Mouse (Mus musculus): ENCODE measurements around the gene 1110059G10Rik. TPM values are rescaled to one million over a fixed set of nuclear protein-coding genes. Genes with fewer than 3 reads are reported as not detected.

Gene 1110059G10Rik
- 10 to 100 TPM; 15.4 to 16.6 TPM for total RNA-seq (2021)
- long read RNA-seq, experiment 1, transcript 1110059G10Rik-201 (3 exons, 3,361 nt), result major isoform, 7 of 7 reads
- long read RNA-seq, experiment 1, partial matches to known transcripts, result 0 of 7 reads
- long read RNA-seq, experiment 1, other reads (novel, unspliced or antisense), result 0 of 7 reads
- long read RNA-seq, experiment 2, partial matches to known transcripts, result 5 of 9 reads
- long read RNA-seq, experiment 2, other reads (novel, unspliced or antisense), result 0 of 9 reads

DNA sequence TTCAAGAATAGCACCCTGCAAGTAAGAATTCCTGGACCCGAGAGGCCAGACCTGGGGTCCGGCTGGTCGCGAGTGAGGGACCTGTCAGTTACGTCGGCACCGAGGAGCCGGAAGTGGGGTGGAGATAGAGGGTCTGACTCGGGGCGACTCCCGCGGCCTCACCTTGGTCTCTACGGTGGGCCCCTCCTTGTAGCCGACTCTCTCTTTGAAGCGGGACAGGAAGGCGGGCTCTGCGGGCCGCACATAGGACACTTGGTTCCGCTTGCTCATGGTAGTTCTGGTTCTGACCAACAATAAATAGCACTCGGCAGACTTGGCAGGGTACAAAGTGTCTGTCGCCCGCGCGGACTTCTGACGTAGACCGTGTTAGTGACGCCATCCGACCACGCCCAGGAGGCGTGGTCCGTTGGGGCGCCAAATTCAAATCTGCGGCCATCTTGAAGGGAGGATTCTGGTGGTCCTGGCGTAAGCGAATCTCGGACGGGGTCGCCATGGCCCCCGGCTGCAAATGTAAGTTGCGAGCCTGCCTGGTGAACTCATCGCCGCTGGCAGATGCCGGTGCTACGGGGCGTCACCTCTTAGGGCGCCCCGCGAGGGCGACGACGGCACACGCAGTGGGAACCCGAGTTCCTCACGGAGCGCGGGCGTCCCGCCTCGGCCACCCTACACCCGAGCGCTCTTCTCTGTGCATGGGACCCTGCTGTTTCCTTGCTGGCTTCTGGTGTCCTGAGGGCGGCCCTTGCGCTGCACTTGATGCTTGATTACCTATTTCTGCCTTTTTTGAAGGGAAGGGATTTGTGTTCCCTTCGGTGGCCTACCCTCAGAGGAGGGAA lies at the start of gene 1110059G10Rik, which contains the start of gene Kif15:
Gene 1110059G10Rik (minus strand): TSS at position 358 of the 833 bp plus-strand sequence.
Gene Kif15 (plus strand): TSS at position 404 of the 833 bp plus-strand sequence.
- DNase-seq, result peak; percentile 89 to 97

DNA sequence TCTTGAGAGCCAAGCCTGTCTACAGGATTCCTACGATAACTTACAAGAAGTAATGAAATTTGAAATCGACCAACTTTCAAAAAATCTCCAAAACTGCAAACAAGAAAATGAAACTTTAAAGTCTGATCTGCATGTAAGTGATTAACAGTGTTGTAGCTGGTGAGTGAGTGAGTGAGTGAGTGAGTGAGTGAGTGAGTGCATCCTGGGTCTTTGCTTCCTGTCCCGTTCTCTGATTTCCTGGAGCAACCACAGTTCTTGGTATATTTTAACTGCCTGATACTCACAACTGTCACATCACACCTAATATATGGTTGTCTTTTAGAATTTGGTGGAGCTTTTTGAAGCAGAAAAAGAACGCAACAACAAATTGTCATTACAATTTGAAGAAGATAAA lies 48.4 kb upstream of the 1110059G10Rik start:
- no peak for DNase-seq

DNA sequence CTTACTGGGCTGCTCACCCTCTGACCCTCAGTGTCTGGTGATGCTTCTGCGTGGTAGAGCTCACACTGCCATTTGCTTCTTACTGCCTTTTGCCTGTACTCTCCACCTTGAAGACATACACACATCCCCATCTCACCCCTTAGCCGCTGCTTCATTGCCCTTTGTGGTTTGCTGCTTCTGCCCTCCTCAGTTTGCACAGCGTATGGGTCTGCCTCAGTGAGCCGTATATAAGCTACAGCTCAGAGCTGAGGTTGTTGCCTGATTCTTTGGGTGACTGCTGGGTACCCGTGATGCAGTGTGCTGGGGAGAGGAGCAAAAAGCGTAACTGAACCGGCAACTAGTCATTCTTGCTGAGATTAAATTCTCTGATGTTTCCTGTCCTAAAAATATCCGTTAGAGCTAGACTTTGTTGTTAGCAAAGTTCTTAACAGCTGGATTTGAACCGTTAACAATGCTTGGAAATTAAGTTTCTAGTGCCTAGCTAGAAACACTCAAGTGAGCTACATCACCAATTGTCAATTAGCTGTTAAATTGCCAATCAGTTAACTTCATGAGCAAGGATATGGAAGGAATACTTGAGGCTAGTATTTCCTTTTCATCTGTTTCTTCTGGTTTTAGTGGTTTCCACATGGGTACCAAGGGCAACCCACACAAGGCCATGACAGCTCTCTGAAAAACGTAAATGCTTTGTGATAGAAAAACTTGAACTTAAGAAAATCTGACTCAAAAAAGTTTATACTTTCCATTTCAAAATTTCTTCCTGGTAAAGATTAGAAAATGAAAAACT lies 47.8 kb upstream of the 1110059G10Rik start:
- no peak for DNase-seq

DNA sequence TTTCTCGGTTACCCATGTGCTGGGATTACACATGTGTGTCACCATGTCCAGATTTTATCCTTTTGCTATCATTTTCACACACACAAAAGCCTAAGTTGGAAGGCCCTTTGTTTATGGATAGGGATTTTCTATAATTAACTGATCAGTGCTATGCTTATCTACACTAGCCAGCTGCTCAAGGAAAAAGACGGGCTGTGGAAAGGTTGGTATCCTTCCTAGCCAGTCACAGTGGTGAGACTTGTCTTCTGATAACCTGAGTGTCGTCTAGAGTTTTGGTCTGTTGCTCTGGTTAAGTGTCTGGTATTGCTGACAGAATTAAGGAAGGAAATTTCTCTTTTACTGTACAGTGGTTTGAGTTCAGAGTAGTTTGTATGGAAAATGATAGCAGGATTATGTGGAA lies 21.9 kb downstream of the 1110059G10Rik start:
- no peak for DNase-seq

DNA sequence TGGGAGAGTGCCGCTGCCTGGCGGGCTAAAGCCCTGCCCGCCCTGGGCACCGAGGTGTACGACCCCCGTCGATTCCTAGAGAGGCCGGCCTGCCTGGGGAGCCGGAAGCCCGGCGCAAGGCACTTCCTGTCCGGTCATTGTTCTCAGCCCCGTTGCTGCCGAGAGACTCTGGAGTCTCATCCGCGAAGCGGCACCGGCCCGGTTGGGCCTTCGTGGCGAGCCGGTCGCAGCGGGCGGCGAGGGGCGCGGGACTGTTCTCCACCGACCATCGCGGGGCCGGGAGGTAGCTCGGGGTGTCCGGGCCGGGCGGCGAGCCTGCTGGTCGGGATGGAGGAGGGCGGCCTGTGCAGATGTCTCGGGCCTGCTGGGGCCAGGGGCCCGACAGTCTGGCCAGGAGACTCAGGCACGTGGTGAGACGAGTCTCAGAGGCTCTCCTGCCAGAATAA lies 27.8 kb downstream of the 1110059G10Rik start, which contains the start of gene Zfp105:
Gene Zfp105 (plus strand): TSS at position 137 of the 446 bp plus-strand sequence.
- peak; percentile 62 to 67 for DNase-seq

DNA sequence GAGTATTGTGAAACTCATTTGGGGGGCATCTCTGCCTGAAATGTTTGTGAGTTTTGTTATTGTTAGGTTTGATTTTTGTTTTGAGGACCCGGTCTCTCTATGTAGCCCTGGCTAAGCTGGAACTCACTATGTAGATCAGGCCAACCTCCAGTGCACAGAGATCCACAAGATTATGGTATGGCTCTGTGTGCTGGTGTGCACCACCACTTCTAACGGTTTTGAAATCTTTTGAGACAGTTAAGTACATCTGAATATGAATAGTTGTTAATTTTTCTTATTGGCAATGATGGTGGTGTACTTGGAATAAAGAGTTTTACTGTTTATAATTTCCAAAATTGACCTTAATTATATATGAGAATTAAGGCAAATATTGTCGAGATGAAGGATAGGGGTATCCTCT lies 28.4 kb downstream of the 1110059G10Rik start:
- DNase-seq, result no peak

DNA sequence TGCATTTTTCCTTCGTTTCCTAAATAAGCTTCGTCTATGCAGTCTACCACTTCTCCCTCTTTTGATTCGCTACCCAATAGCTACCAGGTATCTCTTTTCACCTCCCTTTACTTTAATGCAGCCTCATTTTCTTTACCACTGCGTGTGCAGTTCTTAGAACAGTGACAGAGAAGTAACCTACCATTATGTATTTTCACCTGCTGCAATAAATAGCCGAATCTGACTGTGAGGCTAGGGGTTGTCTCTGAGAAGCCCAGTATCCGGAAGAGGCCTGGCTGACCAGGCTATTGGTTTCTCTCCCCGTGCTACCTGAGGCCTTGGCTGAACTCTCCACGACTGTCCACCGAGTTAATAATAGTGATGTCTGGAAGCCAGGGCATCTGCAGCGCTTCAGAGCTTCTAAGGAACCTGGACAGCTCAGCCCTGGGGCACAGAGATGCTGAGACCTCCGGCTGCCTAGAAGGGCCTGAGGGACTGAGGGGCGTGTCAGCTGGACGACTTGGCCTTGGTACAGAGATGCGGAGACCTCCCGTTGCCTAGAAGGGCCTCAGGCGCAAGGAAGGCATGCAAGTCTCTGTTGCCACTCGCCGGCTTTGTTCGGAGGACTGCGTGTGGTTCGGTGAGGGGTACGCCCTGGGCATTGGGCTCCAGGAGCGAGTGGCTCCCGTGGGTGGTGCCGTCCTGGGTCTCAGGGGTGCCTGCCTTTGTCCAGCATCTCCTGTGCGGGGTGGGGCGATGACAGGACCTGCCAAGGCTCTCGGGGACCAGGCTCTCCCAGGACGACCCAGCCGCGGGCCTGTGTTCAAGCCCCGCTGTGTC lies 47.9 kb downstream of the 1110059G10Rik start:
- DNase-seq, result peak; percentile 33 to 35

DNA sequence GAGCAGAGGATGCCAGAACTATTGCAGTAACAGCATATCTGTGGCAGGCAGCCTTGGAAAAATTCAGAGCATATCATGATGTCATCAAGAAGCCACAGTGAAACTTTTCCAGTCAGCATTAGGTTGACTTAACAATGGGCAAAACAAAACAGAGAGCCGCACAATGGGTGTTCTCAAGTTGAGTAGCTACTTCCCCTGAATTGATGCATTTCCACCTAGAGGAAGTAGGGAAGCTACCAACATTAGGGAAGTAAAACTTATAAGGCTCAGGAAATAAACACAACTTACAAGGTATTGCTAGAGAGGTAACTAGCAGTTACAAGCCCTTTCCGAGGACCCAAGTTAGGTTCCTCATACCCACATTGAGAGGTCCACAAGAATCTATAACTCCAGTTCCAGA lies 49.8 kb downstream of the 1110059G10Rik start:
- DNase-seq, result no peak

Other genes starting within 250 kb of the 1110059G10Rik start
- gene Topaz1, start 203.7 kb downstream of the 1110059G10Rik start, total RNA-seq (2021), result not detected
- 10 to 100 TPM; 45.2 to 47.6 TPM for gene Tcaim, start 145.5 kb downstream of the 1110059G10Rik start, total RNA-seq (2021)
- gene Gm35549, start 107.0 kb downstream of the 1110059G10Rik start, total RNA-seq (2021), result not detected
- 10 to 100 TPM; 55.1 to 62.7 TPM for gene Zfp445, start 85.0 kb downstream of the 1110059G10Rik start, total RNA-seq (2021)
- 1 to 10 TPM; 6.3 to 6.8 TPM for gene Zkscan7, start 65.3 kb downstream of the 1110059G10Rik start, total RNA-seq (2021)
- gene Zfp105, start 27.9 kb downstream of the 1110059G10Rik start, total RNA-seq (2021), result 1 to 10 TPM; 1.0 to 1.1 TPM
- under 1 TPM; 0.67 to 0.77 TPM for gene Kif15, start within 50 bp of the 1110059G10Rik start, total RNA-seq (2021)
- gene Tmem42, start 70.3 kb upstream of the 1110059G10Rik start, total RNA-seq (2021), result 10 to 100 TPM; 12.1 to 12.4 TPM
- not detected for gene Tgm4, start 83.7 kb upstream of the 1110059G10Rik start, total RNA-seq (2021)
- 10 to 100 TPM; 38.7 to 39.7 TPM for gene Zdhhc3, start 162.2 kb upstream of the 1110059G10Rik start, total RNA-seq (2021)
- gene Exosc7, start 162.2 kb upstream of the 1110059G10Rik start, total RNA-seq (2021), result 10 to 100 TPM; 30.3 to 31.3 TPM
- 10 to 100 TPM; 39.9 to 51.1 TPM for gene Clec3b, start 199.9 kb upstream of the 1110059G10Rik start, total RNA-seq (2021)